Mouse (Mus musculus) megakaryocyte, adult 5-6 weeks (primary cell): ENCODE data around the gene Gm11060. TPM values are rescaled to one million over a fixed set of nuclear protein-coding genes. Genes with fewer than 3 reads are reported as not detected.

Experiments used
- ATAC-seq: 2 replicates; pipeline ENCODE4 v1.8.0; 2016; ENCODE audit warnings: mild to moderate bottlenecking, inconsistent platforms; ENCODE audit not compliant: poor library complexity, severe bottlenecking
- total RNA-seq, 2 experiments: library from RNA; stranded (forward) in 1 of 2; stranded (reverse) in 1 of 2; fragments of 153-499, 151-499 nt in 1 of 2; fragments of 221-1000, 200-1000 nt in 1 of 2; gene quantifications; 2 replicates each; pipeline versions ENCODE4 v1.2.3 to v1.2.4; 2015 to 2017

The Gm11060 gene
- total RNA-seq, 2 experiments from 2014 or later: not detected

- no peak for ATAC-seq
These were observed 22.3 kb downstream of the Gm11060 start for GRCm38 (mm10) chr2:105114074-105114473.

GRCm38 (mm10) chr2:105117669-105118068, 25.9 kb downstream of the Gm11060 start:
- no peak for ATAC-seq

- ATAC-seq: no peak
These were observed 30.4 kb downstream of the Gm11060 start for GRCm38 (mm10) chr2:105122216-105122615.

GRCm38 (mm10) chr2:105122886-105123285, 31.1 kb downstream of the Gm11060 start:
- ATAC-seq: no peak

- ATAC-seq: no peak
These were observed 31.6 kb downstream of the Gm11060 start for GRCm38 (mm10) chr2:105123431-105123830.

- no peak for ATAC-seq
These were observed 32.1 kb downstream of the Gm11060 start for GRCm38 (mm10) chr2:105123881-105124280.

GRCm38 (mm10) chr2:105124391-105124790, 32.6 kb downstream of the Gm11060 start:
- ATAC-seq: no peak

GRCm38 (mm10) chr2:105125205-105125604, 33.4 kb downstream of the Gm11060 start:
- no peak for ATAC-seq

- no peak for ATAC-seq
These were observed 33.8 kb downstream of the Gm11060 start for GRCm38 (mm10) chr2:105125641-105126040.

GRCm38 (mm10) chr2:105126279-105126678, 34.5 kb downstream of the Gm11060 start, which contains the start of gene Wt1:
Wt1 (plus strand) TSS chr2:105126529.
- ATAC-seq: no peak

GRCm38 (mm10) chr2:105126691-105127530, 35.1 kb downstream of the Gm11060 start:
- no peak for ATAC-seq

- no peak for ATAC-seq
These were observed 36.0 kb downstream of the Gm11060 start for GRCm38 (mm10) chr2:105127531-105128480.

GRCm38 (mm10) chr2:105128564-105128963, 36.7 kb downstream of the Gm11060 start:
- ATAC-seq: no peak

GRCm38 (mm10) chr2:105130351-105131060, 38.7 kb downstream of the Gm11060 start:
- no peak for ATAC-seq

GRCm38 (mm10) chr2:105131061-105131810, 39.4 kb downstream of the Gm11060 start:
- ATAC-seq: no peak

GRCm38 (mm10) chr2:105131811-105132100, 39.9 kb downstream of the Gm11060 start:
- ATAC-seq: no peak

GRCm38 (mm10) chr2:105132300-105132699, 40.5 kb downstream of the Gm11060 start:
- ATAC-seq: no peak

GRCm38 (mm10) chr2:105132933-105133795, 41.3 kb downstream of the Gm11060 start:
- no peak for ATAC-seq

GRCm38 (mm10) chr2:105134296-105134695, 42.5 kb downstream of the Gm11060 start:
- ATAC-seq: no peak
